Mouse (Mus musculus) heart, postnatal 0 days (tissue): ENCODE measurements at regions not wholly inside any gene's neighbourhood (a gene's known extent, or its start where the extent isn't known, plus 50 kb on each side); places are given as distances from the start of the nearest gene placed in this dataset.

Source experiments
- ATAC-seq: fragments of 200-750 bp; cut with Nextera tagmentation; 2 replicates; pipeline ENCODE4 v1.8.0; 2017; ENCODE audit warnings: low read depth, moderate number of reproducible peaks, moderate library complexity; ENCODE audit not compliant: insufficient read depth
- DNase-seq: peaks from one replicate; pipeline ENCODE4 v3.0.0-alpha.2; 2016; ENCODE audit warnings: low spot score
- H3K27ac ChIP-seq: fragments of 300-500 bp; sonication (generic); 2 replicates; pipeline ENCODE4 v1.5.1; 2014; ENCODE audit warnings: low read depth, mild to moderate bottlenecking
- H3K27me3 ChIP-seq: fragments of 300-500 bp; sonication (generic); 2 replicates; pipeline ENCODE4 v1.6.1; 2014; ENCODE audit warnings: low read length, mixed read lengths; ENCODE audit not compliant: control insufficient read depth, insufficient read depth
- H3K36me3 ChIP-seq: fragments of 300-500 bp; sonication (generic); replicated peaks from 2 replicates; pipeline ENCODE4 v1.6.1; 2014; ENCODE audit warnings: low read length, mixed read lengths; ENCODE audit not compliant: control insufficient read depth, insufficient read depth
- H3K4me1 ChIP-seq: fragments of 300-500 bp; sonication (generic); 2 replicates; pipeline ENCODE4 v1.6.1; 2014; ENCODE audit warnings: antibody characterized with exemption; ENCODE audit not compliant: control insufficient read depth, insufficient read depth
- H3K4me2 ChIP-seq: fragments of 300-500 bp; sonication (generic); 2 replicates; pipeline ENCODE4 v1.6.1; 2014; ENCODE audit warnings: low read depth, mild to moderate bottlenecking, low read length, moderate library complexity
- H3K4me3 ChIP-seq: fragments of 300-500 bp; sonication (generic); 2 replicates; pipeline ENCODE4 v1.5.1; 2014; ENCODE audit warnings: low read depth, low read length
- H3K9ac ChIP-seq: fragments of 300-500 bp; sonication (generic); replicated peaks from 2 replicates; pipeline ENCODE4 v1.6.1; 2014; ENCODE audit warnings: low read depth, low read length, mixed read lengths
- H3K9me3 ChIP-seq: fragments of 300-500 bp; sonication (generic); replicated peaks from 2 replicates; pipeline ENCODE4 v1.6.1; 2016; ENCODE audit warnings: low read length; ENCODE audit not compliant: control insufficient read depth
- CTCF ChIP-seq: IDR thresholded peaks from 2 replicates; pipeline ENCODE4 v1.5.1; 2016; ENCODE audit warnings: antibody characterized with exemption, control low read depth, low read depth
- EP300 ChIP-seq: IDR thresholded peaks from 2 replicates; pipeline ENCODE4 v1.6.1; 2016; ENCODE audit warnings: antibody characterized with exemption, low read depth
- WGBS: fragments of 180-500 bp; shearing (Covaris S2); extraction: QIAGEN DNeasy Blood & Tissue Kit; methylation state at CpG from one replicate; pipeline ENCODE4 v1.1.7; 2014; 5-methylcytosine and 5-hydroxymethylcytosine counted together

- no peak overlapping the region for H3K9ac ChIP-seq
- ATAC-seq (no peak), DNase-seq (no peak)
- no peaks in the 10 kb centered on the region for H3K36me3 ChIP-seq
- H3K4me3 ChIP-seq, result no peak overlapping the region
- no peak overlapping the region for H3K4me2 ChIP-seq
- H3K27ac ChIP-seq, result no peak overlapping the region
- H3K9me3 ChIP-seq, result no peaks in the 10 kb centered on the region
- TF ChIP-seq EP300 (no peak), CTCF (no peak)
- WGBS, result 48% methylated on average over 4 of the region's 4 CpGs
- H3K4me1 ChIP-seq, result no peaks in the 10 kb centered on the region
- H3K27me3 ChIP-seq, result no peaks in the 10 kb centered on the region
Observed at GRCm38 (mm10) chr13:79339793-79340192, 1140.2 kb upstream of the Nr2f1 start.

- H3K4me2 ChIP-seq, result no peak overlapping the region
- no peaks in the 10 kb centered on the region for H3K27me3 ChIP-seq
- no peak overlapping the region for H3K9ac ChIP-seq
- DNase-seq (no peak), ATAC-seq (no peak)
- no peak overlapping the region for H3K4me3 ChIP-seq
- H3K4me1 ChIP-seq, result no peaks in the 10 kb centered on the region
- H3K9me3 ChIP-seq, result no peaks in the 10 kb centered on the region
- 39% methylated on average over 2 of the region's 2 CpGs for WGBS
- no peak overlapping the region for H3K27ac ChIP-seq
- no peaks in the 10 kb centered on the region for H3K36me3 ChIP-seq
- no peak for TF ChIP-seq EP300
- TF ChIP-seq CTCF, result no peak
Observed at GRCm38 (mm10) chr13:79320146-79320545, 1120.6 kb upstream of the Nr2f1 start.

GRCm38 (mm10) chr13:79309584-79310110 is 1110.1 kb upstream of the Nr2f1 start:
- H3K9me3 ChIP-seq, result 0 out of 2 replicates have a peak, but pooled peaks cover 4% of the 10 kb centered on the region
- no peak overlapping the region for H3K27ac ChIP-seq
- H3K4me2 ChIP-seq, result no peak overlapping the region
- no peak for ATAC-seq
- H3K27me3 ChIP-seq, result no peaks in the 10 kb centered on the region
- no peak overlapping the region for H3K4me3 ChIP-seq
- H3K36me3 ChIP-seq, result no peaks in the 10 kb centered on the region
- H3K4me1 ChIP-seq, result no peaks in the 10 kb centered on the region
- WGBS, result 75% methylated on average over 5 of the region's 5 CpGs
- TF ChIP-seq EP300 (no peak), CTCF (no peak)
- DNase-seq, result no peak
- H3K9ac ChIP-seq, result no peak overlapping the region

- 69% methylated on average over 6 of the region's 6 CpGs for WGBS
- H3K4me3 ChIP-seq, result no peak overlapping the region
- no peaks in the 10 kb centered on the region for H3K27me3 ChIP-seq
- H3K9ac ChIP-seq, result no peak overlapping the region
- H3K4me2 ChIP-seq, result no peak overlapping the region
- H3K4me1 ChIP-seq, result no peaks in the 10 kb centered on the region
- no peak overlapping the region for H3K27ac ChIP-seq
- ATAC-seq (no peak), DNase-seq (no peak)
- no peaks in the 10 kb centered on the region for H3K36me3 ChIP-seq
- H3K9me3 ChIP-seq, result no peaks in the 10 kb centered on the region
- no peak for TF ChIP-seq CTCF
- no peak for TF ChIP-seq EP300
Observed at GRCm38 (mm10) chr13:79297225-79297710, 1097.7 kb upstream of the Nr2f1 start.

- Histone ChIP-seq H3K9me3 (no peaks in the 10 kb centered on the region), H3K4me2 (no peak overlapping the region), H3K36me3 (no peaks in the 10 kb centered on the region), H3K4me1 (no peaks in the 10 kb centered on the region), H3K9ac (no peak overlapping the region), H3K4me3 (no peak overlapping the region), H3K27ac (no peak overlapping the region), H3K27me3 (no peaks in the 10 kb centered on the region)
- WGBS, result 70% methylated on average over 1 of the region's 1 CpGs
- ATAC-seq (no peak), DNase-seq (no peak)
- TF ChIP-seq EP300 (no peak), CTCF (no peak)
Observed at GRCm38 (mm10) chr13:79288022-79288421, 1088.5 kb upstream of the Nr2f1 start.

- DNase-seq (no peak), ATAC-seq (no peak)
- H3K27me3 ChIP-seq, result no peaks in the 10 kb centered on the region
- H3K9me3 ChIP-seq, result no peaks in the 10 kb centered on the region
- H3K4me3 ChIP-seq, result no peak overlapping the region
- no peak overlapping the region for H3K9ac ChIP-seq
- TF ChIP-seq CTCF (no peak), EP300 (no peak)
- WGBS, result 66% methylated on average over 3 of the region's 3 CpGs
- no peak overlapping the region for H3K27ac ChIP-seq
- no peaks in the 10 kb centered on the region for H3K36me3 ChIP-seq
- no peaks in the 10 kb centered on the region for H3K4me1 ChIP-seq
- no peak overlapping the region for H3K4me2 ChIP-seq
Observed at GRCm38 (mm10) chr13:79286181-79286580, 1086.6 kb upstream of the Nr2f1 start.
